Mouse (Mus musculus) MEL (cell line): ENCODE measurements at regions not wholly inside any gene's neighbourhood (a gene's known extent, or its start where the extent isn't known, plus 50 kb on each side); places are given as distances from the start of the nearest gene placed in this dataset.

Experiments used
- DNase-seq: peaks from one replicate; pipeline ENCODE4 v3.0.0; 2011; ENCODE audit warnings: low read depth, low spot score
- H3K27ac ChIP-seq: 2 replicates; pipeline ENCODE4 v1.5.1; 2012; ENCODE audit warnings: low read depth, mild to moderate bottlenecking, control low read depth, low read length, moderate library complexity; ENCODE audit not compliant: control insufficient read depth
- H3K27me3 ChIP-seq, 2 experiments: fragments of 150-350 bp in 1 of 2; sonication (generic) in 1 of 2; 2 replicates each; pipeline ENCODE4 v1.6.1; 2012; ENCODE audit warnings: low read length in 2 of 2, mild to moderate bottlenecking in 2 of 2, improper control_type of control experiment in 1 of 2, moderate library complexity in 1 of 2; ENCODE audit not compliant: insufficient read depth in 2 of 2, control insufficient read depth in 1 of 2
- H3K36me3 ChIP-seq, 2 experiments: 2 replicates each; pipeline ENCODE4 v1.6.1; 2012 to 2014; ENCODE audit warnings: low read length in 2 of 2, improper control_type of control experiment in 1 of 2, inconsistent platforms in 1 of 2, mild to moderate bottlenecking in 1 of 2; ENCODE audit not compliant: insufficient read depth in 2 of 2, control insufficient read depth in 1 of 2
- H3K4me1 ChIP-seq, 2 experiments: fragments of 150-350 bp in 1 of 2; sonication (generic) in 1 of 2; 2 replicates each; pipeline ENCODE4 v1.6.1; 2012; ENCODE audit warnings: low read length in 2 of 2, improper control_type of control experiment in 1 of 2, mild to moderate bottlenecking in 1 of 2; ENCODE audit not compliant: insufficient read depth in 2 of 2, control insufficient read depth in 1 of 2
- H3K4me3 ChIP-seq, 2 experiments: fragments of 150-350 bp in 1 of 2; sonication (generic) in 1 of 2; 2 replicates each; pipeline ENCODE4 v1.5.1; 2012; ENCODE audit warnings: low read depth in 2 of 2, low read length in 2 of 2, mild to moderate bottlenecking in 2 of 2, moderate library complexity in 2 of 2, control low read depth in 1 of 2, improper control_type of control experiment in 1 of 2; ENCODE audit not compliant: control insufficient read depth in 1 of 2, insufficient read depth in 1 of 2
- H3K79me2 ChIP-seq: 2 replicates; pipeline ENCODE4 v1.6.1; 2012; ENCODE audit warnings: mild to moderate bottlenecking, low read length, moderate library complexity; ENCODE audit not compliant: control insufficient read depth, poor library complexity, insufficient read depth
- H3K9ac ChIP-seq: 2 replicates; pipeline ENCODE4 v1.6.1; 2012; ENCODE audit warnings: low read depth, mild to moderate bottlenecking, control low read depth, low read length, moderate library complexity; ENCODE audit not compliant: control insufficient read depth, poor library complexity, severe bottlenecking
- H3K9me3 ChIP-seq: fragments of 150-350 bp; sonication (generic); replicated peaks from 2 replicates; pipeline ENCODE4 v1.6.1; 2012; ENCODE audit warnings: mild to moderate bottlenecking, low read length, improper control_type of control experiment, moderate library complexity; ENCODE audit not compliant: insufficient read depth
- CHD1 ChIP-seq: IDR thresholded peaks from 2 replicates; pipeline ENCODE4 v1.6.1; 2012; ENCODE audit warnings: low read depth, mild to moderate bottlenecking, inconsistent platforms, low read length, improper control_type of control experiment
- CHD2 ChIP-seq: IDR thresholded peaks from 2 replicates; pipeline ENCODE4 v1.6.1; 2011; ENCODE audit warnings: low read length, improper control_type of control experiment
- CTCF ChIP-seq, 3 experiments: IDR thresholded peaks in 2 of 3; conservative IDR thresholded peaks in 1 of 3; 2 replicates each; pipeline ENCODE4 v1.5.1; 2011 to 2012; ENCODE audit warnings: low read length in 3 of 3, low read depth in 2 of 3, mild to moderate bottlenecking in 2 of 3, improper control_type of control experiment in 1 of 3, inconsistent platforms in 1 of 3, mixed read lengths in 1 of 3, moderate library complexity in 1 of 3; ENCODE audit not compliant: control insufficient read depth in 1 of 3, insufficient read depth in 1 of 3, poor library complexity in 1 of 3, severe bottlenecking in 1 of 3
- E2F4 ChIP-seq: IDR thresholded peaks from 2 replicates; pipeline ENCODE4 v1.6.1; 2011; ENCODE audit warnings: low read depth, low read length, improper control_type of control experiment, borderline replicate concordance
- EP300 ChIP-seq, 2 experiments: IDR thresholded peaks; 2 replicates each; pipeline ENCODE4 v1.6.1; 2011; ENCODE audit warnings: improper control_type of control experiment in 2 of 2, low read length in 2 of 2, low read depth in 1 of 2, mild to moderate bottlenecking in 1 of 2
- GATA1 ChIP-seq: IDR thresholded peaks from 2 replicates; pipeline ENCODE4 v1.6.1; 2011; ENCODE audit warnings: low read depth, low read length, improper control_type of control experiment
- HCFC1 ChIP-seq: IDR thresholded peaks from 2 replicates; pipeline ENCODE4 v1.6.1; 2012; ENCODE audit warnings: low read depth, mild to moderate bottlenecking, inconsistent platforms, low read length, improper control_type of control experiment, moderate library complexity
- JUND ChIP-seq: IDR thresholded peaks from 2 replicates; pipeline ENCODE4 v1.6.1; 2011; ENCODE audit warnings: low read depth, mild to moderate bottlenecking, improper control_type of control experiment, low read length
- MAFK ChIP-seq: IDR thresholded peaks from 2 replicates; pipeline ENCODE4 v1.6.1; 2011; ENCODE audit warnings: low read depth, mild to moderate bottlenecking, low read length, improper control_type of control experiment, borderline replicate concordance
- MAZ ChIP-seq: IDR thresholded peaks from 2 replicates; pipeline ENCODE4 v1.6.1; 2012; ENCODE audit warnings: low read depth, mild to moderate bottlenecking, inconsistent platforms, low read length, improper control_type of control experiment
- MXI1 ChIP-seq: IDR thresholded peaks from 2 replicates; pipeline ENCODE4 v1.6.1; 2011; ENCODE audit warnings: mild to moderate bottlenecking, low read depth, low read length, improper control_type of control experiment
- NELFE ChIP-seq: IDR thresholded peaks from 2 replicates; pipeline ENCODE4 v1.6.1; 2011; ENCODE audit warnings: low read depth, low read length, improper control_type of control experiment
- POLR2A ChIP-seq, 2 experiments: IDR thresholded peaks; 2 replicates each; pipeline ENCODE4 v1.6.1; 2011 to 2012; ENCODE audit warnings: low read length in 2 of 2, mild to moderate bottlenecking in 2 of 2, control low read depth in 1 of 2, improper control_type of control experiment in 1 of 2, low read depth in 1 of 2, moderate library complexity in 1 of 2; ENCODE audit not compliant: control insufficient read depth in 1 of 2, insufficient read depth in 1 of 2, poor library complexity in 1 of 2
- POLR2AphosphoS5 ChIP-seq: IDR thresholded peaks from 2 replicates; pipeline ENCODE4 v1.6.1; 2012; ENCODE audit warnings: low read depth, borderline replicate concordance, mild to moderate bottlenecking, inconsistent platforms, low read length, moderate library complexity, mixed read lengths
- RAD21 ChIP-seq: IDR thresholded peaks from 2 replicates; pipeline ENCODE4 v1.6.1; 2011; ENCODE audit warnings: mild to moderate bottlenecking, low read depth, low read length, improper control_type of control experiment
- RCOR1 ChIP-seq: IDR thresholded peaks from 2 replicates; pipeline ENCODE4 v1.6.1; 2012; ENCODE audit warnings: low read depth, mild to moderate bottlenecking, inconsistent platforms, low read length, improper control_type of control experiment
- SIN3A ChIP-seq: IDR thresholded peaks from 2 replicates; pipeline ENCODE4 v1.6.1; 2012; ENCODE audit warnings: low read length, improper control_type of control experiment, inconsistent platforms
- SMC3 ChIP-seq: IDR thresholded peaks from 2 replicates; pipeline ENCODE4 v1.6.1; 2011; ENCODE audit warnings: low read depth, low read length, improper control_type of control experiment
- TBP ChIP-seq: IDR thresholded peaks from 2 replicates; pipeline ENCODE4 v1.8.0; 2011; ENCODE audit warnings: low read depth, low read length, improper control_type of control experiment
- USF1 ChIP-seq: IDR thresholded peaks from 2 replicates; pipeline ENCODE4 v1.6.1; 2014; ENCODE audit warnings: low read depth, mild to moderate bottlenecking, inconsistent platforms, low read length, improper control_type of control experiment, moderate library complexity
- USF2 ChIP-seq, 2 experiments: IDR thresholded peaks; 2 replicates each; pipeline ENCODE4 v1.6.1; 2011 to 2012; ENCODE audit warnings: improper control_type of control experiment in 2 of 2, low read length in 2 of 2, borderline replicate concordance in 1 of 2, inconsistent platforms in 1 of 2, low read depth in 1 of 2, mild to moderate bottlenecking in 1 of 2; ENCODE audit not compliant: insufficient read depth in 1 of 2
- ZC3H11A ChIP-seq: IDR thresholded peaks from 2 replicates; pipeline ENCODE4 v1.6.1; 2012; ENCODE audit warnings: low read depth, mild to moderate bottlenecking, inconsistent platforms, low read length, improper control_type of control experiment
- ZKSCAN1 ChIP-seq: IDR thresholded peaks from 2 replicates; pipeline ENCODE4 v1.6.1; 2012; ENCODE audit warnings: low read depth, mild to moderate bottlenecking, inconsistent platforms, low read length, improper control_type of control experiment, moderate library complexity
- ZNF384 ChIP-seq: IDR thresholded peaks from 2 replicates; pipeline ENCODE4 v1.6.1; 2012; ENCODE audit warnings: low read depth, mild to moderate bottlenecking, inconsistent platforms, low read length, improper control_type of control experiment

DNA sequence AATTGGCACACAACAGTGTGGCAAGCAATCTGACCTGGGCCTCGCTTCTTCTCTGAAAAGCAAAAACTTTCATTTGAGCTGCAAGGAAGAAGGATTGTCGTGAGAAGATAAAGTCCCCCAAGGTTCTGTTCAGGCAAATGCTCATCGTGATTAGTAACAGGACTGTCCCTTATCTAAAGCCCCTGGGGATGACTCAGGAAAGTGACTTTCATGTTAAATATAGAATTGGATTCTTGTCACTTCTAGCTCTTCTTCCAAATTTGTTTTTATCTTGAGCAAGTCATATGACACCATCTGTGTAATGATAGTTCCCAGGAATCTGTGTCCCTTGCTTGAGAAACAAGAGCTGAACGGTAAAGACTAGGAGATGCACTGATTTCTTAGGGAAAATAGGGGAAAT lies 280.3 kb downstream of the Elavl2 start (continued):
- TF ChIP-seq HCFC1: no peak
- TF ChIP-seq ZNF384: no peak
- no peak for TF ChIP-seq POLR2AphosphoS5
- no peak for TF ChIP-seq CTCF (IDR thresholded peaks at IDR 0.05 in 2 of 3, conservative IDR thresholded peaks at IDR 0.05 in 1 of 3; ENCODE audit: control insufficient read depth in 1 of 3, insufficient read depth in 1 of 3, low read depth in 2 of 3, low read length in 3 of 3, poor library complexity in 1 of 3, severe bottlenecking in 1 of 3)
- peak; percentile 64 for TF ChIP-seq GATA1
- no peak for TF ChIP-seq MAZ
- no peak for TF ChIP-seq ZKSCAN1
- TF ChIP-seq SMC3: no peak
- no peak for TF ChIP-seq MXI1
- no peak for TF ChIP-seq NELFE
- no peak for TF ChIP-seq CHD1
- no peak for TF ChIP-seq RAD21
- TF ChIP-seq E2F4: no peak
- TF ChIP-seq RCOR1: peak; percentile 66; the same call in 1 of the 2 replicates
- TF ChIP-seq CHD2: no peak
- no peak for TF ChIP-seq SIN3A
- no peak for TF ChIP-seq POLR2A (IDR thresholded peaks at IDR 0.05; ENCODE audit: control insufficient read depth in 1 of 2, insufficient read depth in 1 of 2, low read depth in 1 of 2, low read length in 2 of 2, poor library complexity in 1 of 2)
- no peak for TF ChIP-seq USF2 (IDR thresholded peaks at IDR 0.05; ENCODE audit: borderline replicate concordance in 1 of 2, insufficient read depth in 1 of 2, low read depth in 1 of 2, low read length in 2 of 2)
- peak; percentile 60 to 64 for TF ChIP-seq EP300 (IDR thresholded peaks at IDR 0.05; ENCODE audit: low read depth in 1 of 2, low read length in 2 of 2)

DNA sequence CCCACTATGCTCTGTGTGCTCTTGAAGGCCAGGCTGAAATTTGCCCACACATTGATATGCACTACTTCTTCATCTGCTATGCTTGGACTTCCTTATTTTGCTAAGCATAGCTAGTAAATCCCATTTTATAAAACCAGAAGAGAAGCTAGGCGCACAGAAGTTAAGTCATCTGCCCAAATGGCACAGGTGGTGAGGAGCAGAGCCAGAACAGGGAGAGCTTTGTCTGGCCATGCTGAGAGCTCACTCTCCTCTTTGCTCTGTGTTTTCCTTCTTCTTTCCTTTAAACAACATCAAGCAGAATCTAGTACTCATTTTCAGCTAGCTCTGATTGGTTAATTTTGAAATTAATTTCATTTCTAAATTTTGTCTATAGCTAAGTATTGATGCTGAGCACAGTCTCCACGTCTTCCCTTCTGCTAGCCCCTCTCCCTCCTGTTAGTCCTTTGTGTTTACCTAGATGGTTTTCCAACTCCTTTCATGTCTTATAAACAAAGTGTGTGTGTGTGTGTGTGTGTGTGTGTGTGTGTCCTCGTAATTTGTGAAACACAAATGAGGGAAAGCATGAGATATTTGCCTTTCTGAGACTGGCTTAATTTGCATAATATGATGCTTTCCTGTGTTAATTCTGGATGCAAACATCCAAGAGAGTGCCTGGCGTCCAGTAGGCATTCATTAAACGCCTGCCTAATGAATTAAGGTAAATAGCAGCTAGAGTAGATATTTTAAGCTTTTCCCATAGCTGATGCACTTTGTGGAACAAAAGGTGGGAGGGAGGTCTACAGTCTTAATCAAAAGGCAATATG lies 283.6 kb downstream of the Elavl2 start:
- Histone ChIP-seq H3K27me3 (no peaks in the 10 kb centered on the region), H3K27ac (no peak overlapping the region), H3K79me2 (no peaks in the 10 kb centered on the region), H3K9ac (no peak overlapping the region), H3K4me1 (peaks cover 0 to 18% of the 10 kb centered on the region in 2 experiments; a peak in 2 of 4 replicates), H3K9me3 (no peaks in the 10 kb centered on the region), H3K36me3 (peaks cover 0 to 5% of the 10 kb centered on the region in 2 experiments; a peak in 2 of 4 replicates), H3K4me3 (no peak overlapping the region)
- TF ChIP-seq POLR2AphosphoS5 (no peak), RAD21 (no peak), MAFK (no peak), USF2 (IDR thresholded peaks at IDR 0.05; ENCODE audit: borderline replicate concordance in 1 of 2, insufficient read depth in 1 of 2, low read depth in 1 of 2, low read length in 2 of 2) (no peak), JUND (no peak), ZC3H11A (no peak), USF1 (no peak), MXI1 (no peak), TBP (no peak), ZKSCAN1 (no peak), HCFC1 (no peak)
- DNase-seq: peak; percentile 8
